ENCODE assay signal across 41 mouse cellular contexts in the genomic region with DNA sequence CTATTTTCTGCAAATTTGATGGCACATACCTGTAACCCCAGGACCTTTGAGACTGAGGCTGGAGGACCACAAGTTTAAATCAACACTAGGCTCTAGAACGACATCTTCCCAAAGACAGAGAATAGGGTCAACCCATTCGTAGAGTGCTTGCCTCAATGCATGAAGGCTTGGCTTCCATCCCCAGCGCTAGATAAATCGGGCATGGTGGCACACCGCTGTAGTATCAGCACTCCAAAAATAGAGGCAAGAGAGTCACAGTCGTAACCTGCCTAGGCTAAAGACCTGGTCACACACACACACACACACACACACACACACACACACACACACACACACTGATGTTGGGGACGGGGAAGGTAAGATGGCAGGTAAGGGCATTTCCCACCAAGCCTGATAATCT. TPM values are rescaled to one million over a fixed set of nuclear protein-coding genes. Genes with fewer than 3 reads are reported as not detected.
"Had no signal": no experiment of that assay in that cellular context is flagged by ENCODE, and none has a peak within 500 bp of the region (broad histone marks: within the 10 kb centered on the region; RNA-seq: fewer than 3 reads in every experiment).

No protein-coding gene starts in this region.

- H3K27ac ChIP-seq: heart, embryonic 10.5 days; heart, embryonic 13.5 days; heart, embryonic 15.5 days; hindbrain, embryonic 10.5 days; hindbrain, embryonic 12.5 days; hindbrain, embryonic 13.5 days; hindbrain, embryonic 14.5 days; hindbrain, embryonic 15.5 days; hindbrain, postnatal 0 days; intestine, embryonic 15.5 days; kidney, embryonic 15.5 days; kidney, postnatal 0 days had no signal

- H3K36me3 ChIP-seq: heart, embryonic 10.5 days; heart, embryonic 12.5 days; heart, embryonic 13.5 days; heart, embryonic 15.5 days; hindbrain, embryonic 10.5 days; hindbrain, embryonic 12.5 days; hindbrain, embryonic 13.5 days; hindbrain, embryonic 15.5 days; intestine, embryonic 15.5 days; kidney, embryonic 15.5 days had no signal

- H3K9ac ChIP-seq: heart, embryonic 12.5 days; heart, embryonic 13.5 days; heart, embryonic 15.5 days; hindbrain, embryonic 12.5 days; hindbrain, embryonic 13.5 days; hindbrain, embryonic 14.5 days; hindbrain, embryonic 15.5 days; intestine, embryonic 15.5 days; kidney, embryonic 15.5 days had no signal

- H3K4me2 ChIP-seq: heart, embryonic 12.5 days; heart, embryonic 13.5 days; heart, embryonic 15.5 days; hindbrain, embryonic 12.5 days; hindbrain, embryonic 13.5 days; hindbrain, embryonic 14.5 days; hindbrain, embryonic 15.5 days; intestine, embryonic 15.5 days; kidney, embryonic 15.5 days had no signal

- ATAC-seq: hindbrain, embryonic 16.5 days; hindbrain, postnatal 0 days; inflammation-experienced regulatory T-cells, adult 6 months; intestine, embryonic 15.5 days; intestine, embryonic 16.5 days; intestine, postnatal 0 days had no signal

- H3K4me3 ChIP-seq: heart, embryonic 10.5 days; heart, embryonic 12.5 days; heart, embryonic 13.5 days; heart, embryonic 15.5 days; hindbrain, embryonic 10.5 days; hindbrain, embryonic 12.5 days; hindbrain, embryonic 13.5 days; hindbrain, embryonic 15.5 days; intestine, embryonic 15.5 days; kidney, embryonic 15.5 days; layer of hippocampus, adult 2 months; left cerebral cortex, adult 2 months had no signal

- DNase-seq: heart, postnatal 14 days; heart, postnatal 36 days; heart, postnatal 4 days; kidney, adult 11 months; kidney, adult 18-20 months; kidney, adult 2 months; kidney, adult 8-10 months; kidney, adult 9 months; kidney, postnatal 10 days; kidney, postnatal 14 days; kidney, postnatal 25 days; kidney, postnatal 36 days; kidney, postnatal 4 days; layer of hippocampus, adult 9-11 months; layer of hippocampus, postnatal 36 days had no signal

- H3K9me3 ChIP-seq: heart, embryonic 10.5 days; heart, embryonic 12.5 days; heart, embryonic 13.5 days; heart, embryonic 15.5 days; hindbrain, embryonic 10.5 days; hindbrain, embryonic 12.5 days; hindbrain, embryonic 13.5 days; hindbrain, embryonic 15.5 days; intestine, embryonic 15.5 days; kidney, embryonic 15.5 days had no signal

RNA-seq across cellular contexts. Expression of gene Htr6, which starts 4.9 kb away (rescaled TPM):
- total RNA-seq: heart, postnatal 10 days; heart, postnatal 14 days; heart, postnatal 25 days; heart, postnatal 36 days; heart, postnatal 4 days; hematopoietic stem cell, adult 5-6 weeks had no signal
- polyA plus RNA-seq: heart, embryonic 10.5 days; heart, embryonic 12.5 days; heart, embryonic 13.5 days; heart, embryonic 14.5 days; heart, embryonic 15.5 days; heart, embryonic 16.5 days; heart, postnatal 0 days; hindbrain, embryonic 11.5 days; hindbrain, embryonic 12.5 days; inflammation-experienced regulatory T-cells, adult 6 months; intestine, embryonic 16.5 days; intestine, postnatal 0 days; kidney, adult 2 months; kidney, embryonic 15.5 days had no signal
